Mouse (Mus musculus) regulatory T cell (primary cell): ENCODE results near the gene Gm17334.
"Not testable (repeated sequence)": the region's sequence is repeated elsewhere in the genome, so short reads cannot be mapped to it uniquely, and the experiment has no call there.

Source experiments
- in situ Hi-C: fragments of 300-600 bp; cut with MboI, MseI; formaldehyde crosslinking; loops from one replicate; pipeline ENCODE4 v1.15.1; 2025; ENCODE audit warnings: high pct_unique_total_duplicates

Gm17334 gene

DNA sequence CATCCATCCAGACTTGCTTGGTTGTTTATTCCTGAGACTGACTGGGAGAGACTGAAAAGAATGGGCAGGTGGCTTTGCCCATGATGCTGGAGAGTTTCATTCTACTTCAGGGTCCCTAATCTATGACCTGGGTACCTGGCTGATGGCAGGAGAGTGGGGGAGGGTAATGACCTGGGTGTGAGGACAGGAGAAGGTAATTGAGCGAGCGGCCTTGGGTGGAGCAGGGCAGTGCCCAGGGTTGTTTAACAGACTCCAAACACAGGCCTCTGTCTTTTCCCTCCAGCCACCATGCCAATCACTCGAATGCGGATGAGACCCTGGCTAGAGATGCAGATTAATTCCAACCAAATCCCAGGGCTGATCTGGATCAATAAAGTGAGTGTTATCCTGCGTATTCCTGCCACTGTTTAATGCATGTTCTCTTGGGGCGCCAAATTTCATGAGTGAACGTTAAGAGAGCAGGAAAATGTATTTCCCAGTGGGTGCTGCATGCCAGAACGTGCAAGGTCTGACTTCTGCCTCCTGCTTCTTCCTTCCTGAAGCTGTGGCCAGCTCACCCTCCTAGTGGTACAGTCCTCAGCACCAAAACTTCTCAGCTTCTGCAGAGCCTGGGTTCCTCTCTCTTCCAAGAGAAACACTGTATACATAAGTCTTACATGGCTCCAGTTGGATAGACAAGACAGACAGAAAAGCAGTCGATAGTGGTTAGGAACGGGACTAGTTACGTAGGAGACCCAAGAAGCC is 1.8 kb downstream of the Gm17334 start:
- in situ Hi-C loops: no loop called here

DNA sequence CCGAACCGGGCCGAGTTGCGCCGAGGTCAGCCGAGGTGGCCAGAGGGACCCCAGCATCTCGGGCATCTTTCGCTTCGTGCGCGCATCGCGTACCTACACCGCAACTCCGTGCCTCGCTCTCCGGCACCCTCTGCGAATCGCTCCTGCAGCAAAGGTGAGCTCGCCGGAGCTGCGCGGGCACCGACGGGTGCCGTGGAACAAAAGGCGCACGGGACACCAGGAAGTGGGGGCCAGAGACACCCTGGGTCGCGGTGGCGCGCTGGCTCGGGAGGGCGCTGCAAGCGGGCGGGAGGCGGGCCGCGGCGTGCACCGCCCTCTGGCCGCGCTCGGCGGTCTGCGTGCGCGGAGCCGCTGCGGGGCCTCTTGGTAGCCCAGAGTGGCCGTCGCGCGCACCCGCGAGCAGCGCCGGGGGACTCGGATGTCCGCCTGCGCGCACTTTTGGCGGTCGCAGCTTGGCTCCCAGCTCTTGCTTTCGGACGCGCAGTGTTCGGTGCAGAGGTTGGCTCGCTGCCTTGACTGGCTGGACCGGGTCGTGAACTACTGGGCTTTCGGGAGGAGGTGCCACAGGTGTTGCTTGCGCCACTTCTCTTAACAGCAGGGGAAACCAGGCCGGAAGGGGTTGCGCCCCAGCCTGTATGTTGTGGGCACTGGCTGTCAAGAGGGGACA is 2.7 kb downstream of the Gm17334 start:
- in situ Hi-C loops: no loop called here

DNA sequence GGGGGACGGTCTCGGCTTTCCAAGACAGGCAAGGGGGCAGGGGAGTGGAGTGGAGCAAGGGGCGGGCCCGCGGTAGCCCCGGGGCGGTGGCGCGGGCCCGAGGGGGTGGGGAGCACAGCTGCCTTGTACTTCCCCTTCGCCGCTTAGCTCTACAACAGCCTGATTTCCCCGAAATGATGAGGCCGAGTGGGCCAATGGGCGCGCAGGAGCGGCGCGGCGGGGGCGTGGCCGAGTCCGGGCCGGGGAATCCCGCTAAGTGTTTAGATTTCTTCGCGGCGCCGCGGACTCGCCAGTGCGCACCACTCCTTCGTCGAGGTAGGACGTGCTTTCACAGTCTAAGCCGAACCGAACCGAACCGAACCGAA is 3.2 kb downstream of the Gm17334 start, which contains the start of gene Irf1:
TSS of gene Irf1 (plus strand) at position 255 of the 365 bp plus-strand sequence.
- in situ Hi-C loops: no loop called here

DNA sequence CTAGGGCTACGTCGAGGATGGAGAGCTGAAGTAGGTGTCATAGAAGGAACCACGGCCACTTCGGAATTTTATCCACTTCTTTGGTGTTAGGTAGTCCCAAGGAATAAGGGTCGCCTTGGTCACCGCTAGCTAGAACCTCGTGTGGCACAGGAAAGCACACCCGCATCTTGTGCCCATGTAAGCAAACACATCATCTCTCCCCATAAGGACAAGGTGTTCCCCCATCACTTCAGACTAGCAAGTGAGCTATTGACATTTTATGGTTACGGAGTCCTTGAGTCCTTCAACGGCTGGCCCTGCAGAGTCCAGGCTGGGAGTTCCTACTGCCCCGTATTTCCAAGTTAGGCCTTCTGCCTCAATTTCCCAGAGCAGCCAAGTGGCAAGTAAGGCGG is 3.8 kb downstream of the Gm17334 start:
- in situ Hi-C loops: no loop called here

- in situ Hi-C loops: no loop called here
These were observed 4.4 kb downstream of the Gm17334 start for GRCm38 (mm10) chr11:53768422-53769184.

DNA sequence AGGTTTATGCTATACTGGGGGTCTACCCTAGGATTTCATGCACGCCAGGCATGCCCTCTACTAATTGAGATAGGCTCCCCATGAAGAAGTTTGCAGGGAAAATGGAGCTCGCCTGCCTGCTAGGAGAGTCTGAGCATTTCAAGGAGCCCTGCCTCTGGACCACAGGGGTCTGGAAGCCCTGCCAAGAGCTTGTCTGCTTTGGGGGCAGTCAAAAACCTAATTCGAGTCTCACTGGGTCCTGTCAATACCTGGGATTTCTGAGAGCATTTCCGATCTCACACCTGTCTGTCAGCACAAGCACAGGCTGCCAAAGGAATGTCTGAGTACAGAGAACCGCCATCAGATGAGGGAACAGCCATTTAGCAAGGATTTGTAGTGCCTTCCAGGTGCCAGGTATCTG is 8.4 kb downstream of the Gm17334 start:
- in situ Hi-C loops: no loop called here

DNA sequence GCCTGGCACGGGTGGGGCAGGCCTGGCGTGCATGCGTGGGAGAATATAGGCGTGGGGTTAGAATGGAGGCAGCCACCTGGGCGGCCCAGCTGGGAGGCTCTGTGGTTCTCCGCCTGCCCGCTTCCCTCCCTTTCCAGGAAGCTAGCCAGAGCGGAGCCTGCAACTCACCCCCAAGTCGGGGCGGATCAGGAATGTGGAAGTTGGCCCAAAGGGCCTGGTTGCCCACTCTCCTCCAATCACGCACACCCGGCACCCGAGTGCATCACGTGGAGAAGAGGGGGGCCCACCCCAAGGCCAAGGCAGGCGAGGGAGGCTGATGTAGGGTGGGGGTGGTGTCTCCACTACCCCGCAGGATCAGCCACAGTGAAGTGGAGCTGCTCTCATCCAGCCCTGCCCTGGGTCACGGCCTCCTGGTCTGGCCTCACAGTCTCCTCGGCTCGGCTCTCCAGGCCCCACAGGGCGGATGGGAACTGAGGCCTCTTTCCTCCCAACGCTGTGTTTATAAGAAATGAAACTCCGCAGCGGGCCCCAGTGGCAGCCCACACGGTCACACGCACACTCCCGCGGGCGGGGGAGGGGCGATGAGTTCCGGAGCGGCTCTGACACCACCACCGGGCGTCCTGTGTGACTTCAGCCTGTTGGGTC is 9.4 kb downstream of the Gm17334 start:
- in situ Hi-C loops: no loop called here

DNA sequence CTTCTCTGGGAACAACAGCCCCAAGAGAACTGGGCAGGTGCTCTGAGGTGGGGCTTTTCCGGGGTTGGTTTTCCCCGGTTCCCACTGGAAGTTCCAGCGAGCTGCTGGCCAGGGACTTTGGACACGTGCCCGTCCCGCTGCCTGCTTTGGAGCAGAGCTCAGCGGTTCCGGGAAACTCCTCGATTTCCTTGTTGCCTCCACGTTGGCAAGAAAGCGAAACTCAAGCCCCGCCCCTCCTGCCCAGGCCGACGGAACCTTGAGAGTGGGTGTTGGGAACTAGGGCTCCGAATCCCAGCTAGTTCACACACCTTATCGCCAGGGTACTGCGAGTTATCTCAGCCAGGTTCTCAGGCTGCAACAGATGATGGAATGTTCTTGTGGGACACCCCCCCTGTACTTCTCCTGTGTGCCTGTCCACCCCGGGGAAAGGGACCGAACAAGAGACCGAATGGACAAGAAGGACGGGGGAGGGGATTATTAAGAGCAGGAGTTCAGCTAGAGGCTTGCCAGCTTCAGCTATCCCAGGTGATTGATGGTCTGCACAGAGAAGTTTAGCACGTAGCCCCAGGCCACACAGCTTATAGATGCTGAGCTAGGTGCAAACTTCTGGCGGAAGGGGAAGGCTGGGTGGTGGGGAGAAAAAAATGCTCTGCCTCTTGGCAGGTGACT is 10.0 kb downstream of the Gm17334 start:
- in situ Hi-C loops: no loop called here

GRCm38 (mm10) chr11:53762426-53762825 is 10.6 kb downstream of the Gm17334 start:
- in situ Hi-C loops: no loop called here

DNA sequence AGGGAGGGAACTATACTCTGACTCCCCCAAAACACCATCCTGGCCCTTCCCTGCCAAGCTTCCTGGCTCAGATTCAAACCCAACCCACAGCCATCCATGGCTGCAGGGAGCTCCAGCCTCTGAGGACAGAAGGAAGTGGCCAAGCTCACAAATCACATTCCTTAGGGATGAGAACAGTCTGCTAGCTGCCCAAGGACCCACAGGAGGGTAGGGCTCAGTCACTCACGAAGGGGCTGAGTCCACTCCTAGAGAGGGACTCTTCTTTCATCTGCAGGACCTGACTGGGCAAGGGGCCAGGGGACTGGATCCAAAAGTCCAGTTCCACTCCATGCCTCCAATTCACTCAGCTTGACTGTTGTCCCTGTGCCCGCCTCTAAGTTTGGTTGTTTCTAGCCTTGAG is 11.2 kb downstream of the Gm17334 start:
- in situ Hi-C loops: no loop called here

GRCm38 (mm10) chr11:53761284-53761683 is 11.7 kb downstream of the Gm17334 start:
- in situ Hi-C loops: no loop called here

DNA sequence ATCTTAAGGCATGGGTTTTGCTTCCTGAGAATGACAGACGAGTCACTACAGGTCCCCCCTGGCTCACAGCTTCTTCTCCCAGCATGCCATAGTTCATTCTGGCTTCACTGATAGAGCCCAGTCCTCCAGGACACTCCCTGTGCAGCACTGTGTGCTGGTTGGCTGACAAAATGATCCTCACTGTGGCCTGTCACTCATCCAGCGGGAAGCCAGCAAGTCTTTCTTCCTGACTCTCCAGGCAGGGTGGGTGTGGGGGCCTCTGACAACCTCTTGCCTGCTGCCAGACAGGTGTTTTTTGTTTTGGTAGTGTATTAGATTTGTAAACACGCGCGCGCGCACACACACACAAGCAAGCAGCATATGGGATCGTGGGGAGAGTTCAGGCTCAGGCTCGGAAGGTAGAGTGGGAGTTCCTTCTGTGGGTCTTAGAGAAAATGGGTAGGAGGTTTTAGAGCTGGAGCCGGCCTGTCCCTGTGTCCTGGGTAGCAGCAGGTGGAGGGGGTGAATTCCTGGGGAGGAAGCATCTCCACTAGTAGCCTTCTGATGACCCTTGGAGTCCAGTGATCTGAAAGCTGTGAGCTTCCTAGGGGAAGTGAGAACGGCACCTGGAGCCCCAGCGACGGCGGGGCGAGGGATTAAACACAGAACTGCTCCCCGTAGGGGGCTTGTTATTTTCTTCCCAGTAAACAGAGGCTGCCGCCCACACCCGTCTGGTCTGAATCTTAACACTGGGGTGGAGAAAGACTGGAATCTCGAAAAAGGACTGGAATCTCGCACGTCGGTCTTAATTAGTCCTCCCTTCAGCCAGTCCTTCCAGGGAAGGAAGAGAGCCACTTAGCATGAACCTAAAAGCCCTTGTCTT is 13.2 kb downstream of the Gm17334 start:
- in situ Hi-C loops: no loop called here

DNA sequence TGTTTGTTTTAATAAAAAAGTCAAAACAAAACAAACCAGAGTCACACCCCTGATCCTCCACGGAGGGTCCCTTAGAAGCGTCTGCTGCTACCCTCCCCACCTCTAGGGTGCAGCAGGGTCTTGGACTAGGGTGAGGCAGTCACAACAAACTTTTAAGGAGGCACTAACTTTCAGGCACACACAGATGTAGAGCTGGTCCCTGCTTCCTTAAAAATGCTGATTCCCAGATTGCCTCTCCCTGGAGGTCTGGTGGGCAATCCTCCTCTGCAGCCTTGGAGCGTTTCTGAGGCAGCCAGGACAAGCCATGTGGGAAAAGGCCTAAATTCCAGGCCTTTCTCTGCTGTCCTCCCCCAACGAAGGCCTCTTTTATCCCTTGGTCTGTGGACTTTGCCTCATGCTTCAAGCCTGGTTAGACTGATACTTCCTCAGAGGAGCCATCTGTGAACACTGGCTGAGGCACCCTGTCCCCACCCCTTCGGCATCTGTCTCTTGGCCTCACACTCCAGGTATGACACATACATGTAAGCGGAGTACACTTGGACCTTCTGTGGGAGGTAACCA is 14.1 kb downstream of the Gm17334 start:
- in situ Hi-C loops: no loop called here

DNA sequence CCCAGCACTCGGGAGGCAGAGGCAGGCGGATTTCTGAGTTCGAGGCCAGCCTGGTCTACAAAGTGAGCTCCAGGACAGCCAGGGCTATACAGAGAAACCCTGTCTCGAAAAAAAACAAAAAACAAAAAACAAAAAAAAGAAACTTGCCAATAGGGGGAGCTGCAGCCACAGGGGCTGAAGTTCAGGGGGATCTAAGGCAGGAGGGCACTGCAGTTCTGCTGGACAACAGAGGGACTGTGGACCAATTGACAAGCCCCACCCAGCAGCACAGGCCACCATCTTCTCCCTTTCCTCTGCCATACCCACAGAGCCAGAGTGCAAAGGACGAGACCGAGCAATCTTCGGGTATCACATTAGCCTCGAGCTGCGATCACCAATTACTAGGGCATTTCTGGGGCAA is 15.0 kb downstream of the Gm17334 start:
- in situ Hi-C loops: not testable (repeated sequence)

DNA sequence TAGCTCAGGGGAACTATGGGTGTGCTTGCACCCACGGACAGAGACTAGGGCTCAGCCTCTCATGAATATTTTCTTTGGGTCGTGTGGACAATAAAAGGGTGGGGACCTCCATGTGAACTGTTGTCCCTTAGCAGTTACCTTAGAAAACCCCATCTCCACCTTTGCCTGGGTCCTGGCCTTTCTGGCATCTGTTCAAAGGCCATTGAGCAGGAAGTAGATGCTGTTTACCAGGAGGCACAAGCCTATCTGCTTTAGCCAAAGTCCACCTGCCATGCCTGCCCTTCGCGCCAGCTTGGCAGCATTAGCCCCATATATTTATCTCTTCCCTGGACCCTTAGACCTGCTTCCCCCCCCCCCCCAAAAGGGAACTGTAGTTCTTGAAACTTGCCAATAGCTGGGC is 15.4 kb downstream of the Gm17334 start:
- in situ Hi-C loops: no loop called here

DNA sequence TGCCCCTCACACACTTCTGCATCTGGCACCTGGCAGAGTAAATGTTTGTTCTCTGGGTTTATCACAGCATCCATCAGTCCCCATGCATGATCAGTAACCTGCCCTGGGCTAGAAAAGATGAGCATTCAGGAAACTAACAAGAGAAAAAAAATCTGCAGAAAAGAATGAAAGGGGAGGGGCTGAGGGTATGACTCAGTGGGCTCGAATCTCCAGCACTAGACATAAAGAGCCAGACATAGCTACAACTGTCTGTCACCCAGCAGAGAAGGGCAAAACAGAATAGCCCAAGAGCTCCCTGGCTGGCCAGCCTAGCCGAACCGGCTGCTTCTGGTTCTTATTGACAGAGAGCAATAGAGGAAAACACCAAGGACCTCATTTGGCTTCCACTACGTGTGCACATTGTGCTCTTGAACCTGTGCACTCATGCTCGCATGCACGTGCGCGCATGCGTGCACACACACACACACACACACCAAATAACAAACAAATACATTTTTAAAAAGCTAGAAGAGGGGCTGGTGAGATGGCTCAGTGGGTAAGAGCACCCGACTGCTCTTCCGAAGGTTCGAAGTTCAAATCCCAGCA is 17.9 kb downstream of the Gm17334 start:
- in situ Hi-C loops: no loop called here

GRCm38 (mm10) chr11:53749716-53750352 is 23.2 kb downstream of the Gm17334 start:
- in situ Hi-C loops: loop anchor here (5.0 kb wide), 1 partner anchor 102 kb away; no protein-coding TSS in a partner anchor

GRCm38 (mm10) chr11:53749306-53749705 is 23.7 kb downstream of the Gm17334 start:
- in situ Hi-C loops: loop anchor here (5.0 kb wide), 1 partner anchor 103 kb away; no protein-coding TSS in a partner anchor

GRCm38 (mm10) chr11:53748614-53749013 is 24.4 kb downstream of the Gm17334 start:
- in situ Hi-C loops: loop anchor here (5.0 kb wide), 1 partner anchor 104 kb away; no protein-coding TSS in a partner anchor
